Mouse (Mus musculus) frontal cortex, postnatal 14 days (tissue): ENCODE data around the gene Gpr55.

Source experiments
- DNase-seq, 2 experiments: peaks; one replicate each; pipeline ENCODE4 v3.0.0; 2022; ENCODE audit warnings: low spot score in 2 of 2

The Gpr55 gene

GRCm38 (mm10) chr1:85916830-85917450 is 43.9 kb downstream of the Gpr55 start:
- peak in 1 of 2 experiments; percentile 77 for DNase-seq

GRCm38 (mm10) chr1:85915890-85916289 is 44.9 kb downstream of the Gpr55 start:
- no peak for DNase-seq

GRCm38 (mm10) chr1:85913078-85913755 is 47.6 kb downstream of the Gpr55 start:
- no peak for DNase-seq

GRCm38 (mm10) chr1:85908754-85909590 is 51.8 kb downstream of the Gpr55 start:
- DNase-seq, result no peak

GRCm38 (mm10) chr1:85906892-85907291 is 53.9 kb downstream of the Gpr55 start:
- DNase-seq, result no peak

- no peak for DNase-seq
Measured at GRCm38 (mm10) chr1:85902108-85902561, 58.7 kb downstream of the Gpr55 start.

- no peak for DNase-seq
Measured at GRCm38 (mm10) chr1:85901516-85902107, 59.2 kb downstream of the Gpr55 start.

- DNase-seq, result no peak
Measured at GRCm38 (mm10) chr1:85900521-85901333, 60.1 kb downstream of the Gpr55 start.

GRCm38 (mm10) chr1:85899388-85899761 is 61.4 kb downstream of the Gpr55 start:
- DNase-seq, result no peak

- no peak for DNase-seq
Measured at GRCm38 (mm10) chr1:85898761-85899387, 61.9 kb downstream of the Gpr55 start.

- no peak for DNase-seq
Measured at GRCm38 (mm10) chr1:85897901-85898760, 62.7 kb downstream of the Gpr55 start.

GRCm38 (mm10) chr1:85896781-85897700 is 63.8 kb downstream of the Gpr55 start:
- no peak for DNase-seq

GRCm38 (mm10) chr1:85896110-85896509 is 64.7 kb downstream of the Gpr55 start:
- DNase-seq, result no peak

- peak in 1 of 2 experiments; percentile 60 for DNase-seq
Measured at GRCm38 (mm10) chr1:85895391-85895837, 65.4 kb downstream of the Gpr55 start.

- peak in 1 of 2 experiments; percentile 59 for DNase-seq
Measured at GRCm38 (mm10) chr1:85894748-85895360, 66.0 kb downstream of the Gpr55 start.

- DNase-seq, result peak; percentile 84 to 88
Measured at GRCm38 (mm10) chr1:85894231-85894747, 66.5 kb downstream of the Gpr55 start, which contains the start of gene Itm2c. Gene Itm2c, plus strand, starts transcription at chr1:85894281.
